8 mouse cellular contexts compared by ENCODE assay signal in the genomic region with DNA sequence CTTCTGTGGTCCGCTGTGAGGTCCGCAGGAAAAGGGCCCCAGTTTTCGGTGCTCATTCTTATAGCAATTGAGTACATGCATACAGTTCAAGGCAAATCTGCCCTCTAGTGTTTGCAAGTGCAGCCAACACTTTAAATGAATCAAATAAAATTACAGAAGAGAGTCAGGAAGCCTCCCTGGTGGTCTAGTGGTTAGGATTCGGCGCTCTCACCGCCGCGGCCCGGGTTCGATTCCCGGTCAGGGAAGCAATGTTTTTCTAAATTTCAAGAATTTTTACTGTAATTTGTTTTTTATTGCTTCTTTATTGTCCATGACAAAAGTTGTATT. TPM values are rescaled to one million over a fixed set of nuclear protein-coding genes. Genes with fewer than 3 reads are reported as not detected.
DNase-seq lines count a peak whose midpoint lies in the region; ATAC-seq lines count a peak whose summit lies in the region.

No protein-coding gene starts in this region.

- H3K27ac ChIP-seq in embryonic facial prominence, embryonic 14.5 days (replicated peaks; ENCODE audit: low read depth, low read length), result no peak overlapping the region
- H3K27ac ChIP-seq in limb, embryonic 15.5 days, result no peak overlapping the region

- H3K9me3 ChIP-seq in embryonic facial prominence, embryonic 14.5 days (ENCODE audit: control insufficient read depth, low read length), result no peaks in the 10 kb centered on the region
- H3K9me3 ChIP-seq in limb, embryonic 15.5 days, result no peaks in the 10 kb centered on the region

- peak overlapping the region; percentile 45 for H3K4me3 ChIP-seq in embryonic facial prominence, embryonic 14.5 days (ENCODE audit: low read depth, low read length)
- peak overlapping the region; percentile 44 for H3K4me3 ChIP-seq in limb, embryonic 15.5 days

- DNase-seq in 416B (ENCODE audit: low read depth), result peak; percentile 92
- peak; percentile 32 to 58 for DNase-seq in adrenal gland, postnatal 4 days (ENCODE audit: low spot score in 2 of 2)
- DNase-seq in embryonic facial prominence, embryonic 14.5 days (ENCODE audit: low spot score), result peak; percentile 93
- DNase-seq in heart, adult 8-10 months (ENCODE audit: low spot score), result peak; percentile 93
- peak; percentile 96 for DNase-seq in kidney, adult 9 months
- DNase-seq in monocyte, adult 2 months (ENCODE audit: low read depth in 1 of 2, low spot score in 2 of 2), result peak; percentile 48 to 69
- DNase-seq in spleen, postnatal 36 days (ENCODE audit: low spot score in 2 of 2), result peak; percentile 76 to 85

- 0 out of 2 replicates have a peak overlapping the region, but pooled peaks have one; percentile 41 for H3K9ac ChIP-seq in embryonic facial prominence, embryonic 14.5 days (ENCODE audit: low read depth, low read length)
- H3K9ac ChIP-seq in limb, embryonic 15.5 days, result peak overlapping the region; percentile 39; the same call in 1 of the 2 replicates

- no peaks in the 10 kb centered on the region for H3K36me3 ChIP-seq in embryonic facial prominence, embryonic 14.5 days (ENCODE audit: control insufficient read depth, insufficient read depth, low read length)
- no peaks in the 10 kb centered on the region for H3K36me3 ChIP-seq in limb, embryonic 15.5 days

- 6% methylated on average over 11 of the region's 11 CpGs for WGBS in embryonic facial prominence, embryonic 14.5 days
- 4% methylated on average over 11 of the region's 11 CpGs for WGBS in limb, embryonic 15.5 days

- no peaks in the 10 kb centered on the region for H3K27me3 ChIP-seq in embryonic facial prominence, embryonic 14.5 days (replicated peaks; ENCODE audit: control insufficient read depth, insufficient read depth, low read length)
- no peaks in the 10 kb centered on the region for H3K27me3 ChIP-seq in limb, embryonic 15.5 days

- H3K4me1 ChIP-seq in embryonic facial prominence, embryonic 14.5 days (ENCODE audit: control insufficient read depth, insufficient read depth, low read length), result no peaks in the 10 kb centered on the region
- no peaks in the 10 kb centered on the region for H3K4me1 ChIP-seq in limb, embryonic 15.5 days

- H3K4me2 ChIP-seq in embryonic facial prominence, embryonic 14.5 days (ENCODE audit: low read depth, low read length), result peak overlapping the region; percentile 52
- peak overlapping the region; percentile 37 for H3K4me2 ChIP-seq in limb, embryonic 15.5 days

- peak; percentile 97 for ATAC-seq in embryonic facial prominence, embryonic 14.5 days (ENCODE audit: low read depth)
- peak; percentile 78; the same call in 1 of the 2 replicates for ATAC-seq in limb, embryonic 15.5 days (ENCODE audit: insufficient number of reproducible peaks, low FRiP score, low TSS enrichment, low read depth)

RNA-seq across cellular contexts. Expression of a gene that starts 7.8 kb away (rescaled TPM):
- 10 to 100 TPM; 47.9 to 49.3 TPM for total RNA-seq in adrenal gland, postnatal 4 days (2021)
- polyA plus RNA-seq in embryonic facial prominence, embryonic 14.5 days (2014; fragmentation: Nextera tagmentation; extraction: Ambion mirVana), result 10.6 TPM in 2 replicates
- 1 to 10 TPM; 2.6 to 3.6 (median 3.0) TPM for total RNA-seq in heart, adult 8-10 months (2022)
- 6.4 and 6.9 TPM in 2 replicates for polyA plus RNA-seq in limb, embryonic 15.5 days (2015; fragmentation: Nextera tagmentation; extraction: Ambion mirVana)

RNA-seq across cellular contexts. Expression of a gene that starts 31.7 kb away (rescaled TPM):
- total RNA-seq in adrenal gland, postnatal 4 days (2021), result 1 to 10 TPM; 3.8 to 5.3 TPM
- 4.6 and 5.4 TPM in 2 replicates for polyA plus RNA-seq in embryonic facial prominence, embryonic 14.5 days (2014; fragmentation: Nextera tagmentation; extraction: Ambion mirVana)
- 1 to 10 TPM; 3.9 to 6.8 (median 5.3) TPM for total RNA-seq in heart, adult 8-10 months (2022)
- polyA plus RNA-seq in limb, embryonic 15.5 days (2015; fragmentation: Nextera tagmentation; extraction: Ambion mirVana), result 3.3 and 3.8 TPM in 2 replicates

Comparison
In these comparisons a context has a peak if more than half of its experiments do, and no peak if none do; other contexts are left out.
1. DNase-seq: peak in every context shown above with its lines; median percentile 96 in kidney, adult 9 months; 93 in embryonic facial prominence, embryonic 14.5 days; 93 in heart, adult 8-10 months; 92 in 416B; 80 in spleen, postnatal 36 days; 58 in monocyte, adult 2 months; 45 in adrenal gland, postnatal 4 days.
2. RNA of a gene that starts 7.8 kb away (total RNA-seq): 47.9 to 49.3 TPM in adrenal gland, postnatal 4 days; 2.6 to 3.6 TPM in heart, adult 8-10 months; every median in the first group is over 10 times any median in the second.